30 mouse cellular contexts compared by ENCODE assay signal in the genomic region with DNA sequence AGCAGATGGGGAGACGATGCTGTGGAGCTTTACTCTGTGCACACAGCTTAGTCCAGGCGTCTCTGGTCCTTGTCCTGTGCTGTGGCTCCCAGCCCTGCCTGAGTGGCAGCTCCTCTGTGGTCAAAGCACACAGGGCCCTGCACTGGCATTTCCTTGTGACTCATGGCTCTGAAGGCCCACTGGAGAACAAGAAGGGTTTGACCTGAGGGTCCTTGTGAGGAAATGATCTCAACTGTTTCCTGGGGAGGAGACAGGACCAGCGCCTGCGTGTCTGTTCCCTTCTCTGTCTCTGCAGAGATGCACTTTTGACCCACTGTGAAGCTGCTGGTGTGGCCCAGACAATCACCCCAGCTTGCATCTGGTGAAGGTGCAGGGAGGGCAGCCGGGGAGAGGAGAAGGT. TPM values are rescaled to one million over a fixed set of nuclear protein-coding genes. Genes with fewer than 3 reads are reported as not detected.
DNase-seq lines count a peak whose midpoint lies in the region; ATAC-seq and TF ChIP-seq lines count a peak whose summit lies in the region.
"Not testable (repeated sequence)": the region's sequence is repeated elsewhere in the genome, so short reads cannot be mapped to it uniquely, and the experiment has no call there.
"Had no signal": no experiment of that assay in that cellular context is flagged by ENCODE, and none has a peak within 500 bp of the region (broad histone marks: within the 10 kb centered on the region; RNA-seq: fewer than 3 reads in every experiment).

No protein-coding gene starts in this region.

- not testable (repeated sequence) for H3K4me3 ChIP-seq in heart, embryonic 15.5 days; liver, embryonic 15.5 days (replicated peaks); lung, postnatal 0 days (ENCODE audit: low read depth, low read length)

- H3K4me2 ChIP-seq in heart, embryonic 15.5 days; liver, embryonic 15.5 days; lung, postnatal 0 days (replicated peaks; ENCODE audit: low read depth, low read length): not testable (repeated sequence)

- H3K36me3 ChIP-seq in heart, embryonic 15.5 days; liver, embryonic 15.5 days (replicated peaks); lung, postnatal 0 days (ENCODE audit: insufficient read depth, low read length): not testable (repeated sequence)

- peak; percentile 60 for DNase-seq in 416B (ENCODE audit: low read depth)
- peak; percentile 9 to 24 for DNase-seq in adrenal gland, postnatal 36 days
- peak; percentile 5 to 17 for DNase-seq in kidney, adult 8-10 months
- peak; percentile 27 for DNase-seq in kidney, postnatal 10 days
- DNase-seq in lung, postnatal 0 days (ENCODE audit: low spot score) = peak; percentile 60
- DNase-seq in thymus, postnatal 14 days = peak; percentile 10

- H3K27me3 ChIP-seq in heart, embryonic 15.5 days; lung, postnatal 0 days (replicated peaks; ENCODE audit: insufficient read depth, low read length): not testable (repeated sequence)
- H3K27me3 ChIP-seq in liver, embryonic 15.5 days = peaks cover 15% of the 10 kb centered on the region

- peak; percentile 81 for TF ChIP-seq EP300 in lung, postnatal 0 days (IDR thresholded peaks at IDR 0.05)

- 50% methylated on average over 5 of the region's 5 CpGs for WGBS in heart, embryonic 15.5 days
- WGBS in liver, embryonic 15.5 days (ENCODE audit: insufficient replicate concordance) = 38% methylated on average over 5 of the region's 5 CpGs
- 29% methylated on average over 5 of the region's 5 CpGs for WGBS in lung, postnatal 0 days

- TF ChIP-seq CTCF in lung, postnatal 0 days (IDR thresholded peaks at IDR 0.05) = not testable (repeated sequence)

- not testable (repeated sequence) for H3K9ac ChIP-seq in heart, embryonic 15.5 days; liver, embryonic 15.5 days; lung, postnatal 0 days (replicated peaks; ENCODE audit: low read depth)

- H3K27ac ChIP-seq in heart, embryonic 15.5 days; liver, embryonic 15.5 days (replicated peaks); lung, postnatal 0 days (ENCODE audit: low read length): not testable (repeated sequence)

- H3K9me3 ChIP-seq in heart, embryonic 15.5 days (replicated peaks); liver, embryonic 15.5 days (replicated peaks); lung, postnatal 0 days (ENCODE audit: low read length): not testable (repeated sequence)

- peak; percentile 23; the same call in 1 of the 2 replicates for ATAC-seq in heart, embryonic 15.5 days (replicated peaks; ENCODE audit: insufficient number of reproducible peaks, insufficient read depth, low FRiP score, low read depth)
- ATAC-seq in liver, embryonic 15.5 days (ENCODE audit: insufficient read depth) = peak; percentile 28; the same call in 1 of the 2 replicates
- ATAC-seq in lung, postnatal 0 days = peak; percentile 84

- H3K4me1 ChIP-seq in heart, embryonic 15.5 days (replicated peaks); liver, embryonic 15.5 days (replicated peaks); lung, postnatal 0 days (ENCODE audit: insufficient read depth, low read depth, low read length): not testable (repeated sequence)

RNA-seq across cellular contexts. Expression of gene Figla, which starts 1.2 kb away (rescaled TPM):
- total RNA-seq in adrenal gland, postnatal 36 days (2021) = not detected
- polyA plus RNA-seq in heart, embryonic 15.5 days (2015; fragmentation: Nextera tagmentation; extraction: Ambion mirVana) = not detected in 2 replicates
- not detected in 2 replicates for polyA plus RNA-seq in liver, embryonic 15.5 days (2015; fragmentation: Nextera tagmentation; extraction: Ambion mirVana)
- not detected in 2 replicates for polyA plus RNA-seq in lung, postnatal 0 days (2015; fragmentation: Nextera tagmentation; extraction: Ambion mirVana)
- total RNA-seq: adrenal gland, adult 18-20 months; gastrocnemius, postnatal 14 days; granulocyte monocyte progenitor cell, adult 5-6 weeks; heart, postnatal 14 days; left cerebral cortex, postnatal 10 days; megakaryocyte progenitor cell, adult 5-6 weeks had no signal
- polyA plus RNA-seq: CD4-positive, CD25-positive, alpha-beta regulatory T cell, adult 4 months; embryonic facial prominence, embryonic 11.5 days; forebrain, embryonic 14.5 days; hindbrain, embryonic 11.5 days; hindbrain, embryonic 16.5 days; intestine, embryonic 14.5 days; kidney, postnatal 0 days; limb, embryonic 10.5 days; limb, embryonic 15.5 days; lung, adult 2 months; midbrain, embryonic 10.5 days; midbrain, embryonic 15.5 days; neural tube, embryonic 15.5 days; small intestine, adult 2 months; stomach, embryonic 14.5 days; thymus, postnatal 0 days had no signal

RNA-seq across cellular contexts. Expression of gene Add2, which starts 13.7 kb away (rescaled TPM):
- total RNA-seq in adrenal gland, postnatal 36 days (2021) = 1 to 10 TPM; 1.3 to 1.9 TPM
- 1.6 and 5.0 TPM in 2 replicates for polyA plus RNA-seq in heart, embryonic 15.5 days (2015; fragmentation: Nextera tagmentation; extraction: Ambion mirVana)
- 89.4 and 102 TPM in 2 replicates for polyA plus RNA-seq in liver, embryonic 15.5 days (2015; fragmentation: Nextera tagmentation; extraction: Ambion mirVana)
- polyA plus RNA-seq in lung, postnatal 0 days (2015; fragmentation: Nextera tagmentation; extraction: Ambion mirVana) = 0.40 and 0.84 TPM in 2 replicates
- polyA plus RNA-seq: CD4-positive, CD25-positive, alpha-beta regulatory T cell, adult 4 months had no signal

RNA-seq across cellular contexts. Expression of gene Dusp11, which starts 53.3 kb away (rescaled TPM):
- total RNA-seq in adrenal gland, postnatal 36 days (2021) = 100 to 1,000 TPM; 116 to 129 TPM
- polyA plus RNA-seq in heart, embryonic 15.5 days (2015; fragmentation: Nextera tagmentation; extraction: Ambion mirVana) = 36.9 and 37.6 TPM in 2 replicates
- polyA plus RNA-seq in liver, embryonic 15.5 days (2015; fragmentation: Nextera tagmentation; extraction: Ambion mirVana) = 20.0 and 22.8 TPM in 2 replicates
- polyA plus RNA-seq in lung, postnatal 0 days (2015; fragmentation: Nextera tagmentation; extraction: Ambion mirVana) = 32.0 and 44.3 TPM in 2 replicates

Comparison
In these comparisons a context has a peak if more than half of its experiments do, and no peak if none do; other contexts are left out.
1. DNase-seq: peak in every context shown above with its lines; median percentile 60 in 416B; 60 in lung, postnatal 0 days; 27 in kidney, postnatal 10 days; 16 in adrenal gland, postnatal 36 days; 11 in kidney, adult 8-10 months; 10 in thymus, postnatal 14 days.
2. ATAC-seq: peak in every context shown above with its lines; median percentile 84 in lung, postnatal 0 days; 28 in liver, embryonic 15.5 days; 23 in heart, embryonic 15.5 days.
3. RNA of gene Add2, which starts 13.7 kb away (polyA plus RNA-seq): 89.4 to 102 TPM in liver, embryonic 15.5 days; 1.6 to 5.0 TPM in heart, embryonic 15.5 days and 0.40 to 0.84 TPM in lung, postnatal 0 days; every median in the first group is over 10 times any median in the second.